Mouse (Mus musculus) E14TG2a.4 (cell line): ENCODE data around the gene Pecam1.

Experiments
- H3K27me3 ChIP-seq: 2 replicates; pipeline ENCODE4 v1.6.1; 2014; ENCODE audit warnings: low read length, control low read depth; ENCODE audit not compliant: insufficient read depth
- H3K36me3 ChIP-seq: 2 replicates; pipeline ENCODE4 v1.6.1; 2014; ENCODE audit warnings: low read length, control low read depth; ENCODE audit not compliant: insufficient read depth
- H3K4me1 ChIP-seq: replicated peaks from 2 replicates; pipeline ENCODE4 v1.6.1; 2014; ENCODE audit warnings: low read depth, low read length, control low read depth
- H3K4me3 ChIP-seq: replicated peaks from 2 replicates; pipeline ENCODE4 v1.5.1; 2014; ENCODE audit warnings: mild to moderate bottlenecking, low read length
- H3K9me3 ChIP-seq: 2 replicates; pipeline ENCODE4 v1.6.1; 2014; ENCODE audit warnings: low read length, control low read depth
- CTCF ChIP-seq: conservative IDR thresholded peaks from 2 replicates; pipeline ENCODE4 v1.5.1; 2014; ENCODE audit warnings: low read length
- NANOG ChIP-seq: IDR thresholded peaks from 2 replicates; pipeline ENCODE4 v1.6.1; 2014; ENCODE audit warnings: borderline replicate concordance, low read length, mixed read lengths
- POU5F1 ChIP-seq: IDR thresholded peaks from 2 replicates; pipeline ENCODE4 v1.6.1; 2014; ENCODE audit warnings: low read length, borderline replicate concordance

Pecam1 gene

DNA sequence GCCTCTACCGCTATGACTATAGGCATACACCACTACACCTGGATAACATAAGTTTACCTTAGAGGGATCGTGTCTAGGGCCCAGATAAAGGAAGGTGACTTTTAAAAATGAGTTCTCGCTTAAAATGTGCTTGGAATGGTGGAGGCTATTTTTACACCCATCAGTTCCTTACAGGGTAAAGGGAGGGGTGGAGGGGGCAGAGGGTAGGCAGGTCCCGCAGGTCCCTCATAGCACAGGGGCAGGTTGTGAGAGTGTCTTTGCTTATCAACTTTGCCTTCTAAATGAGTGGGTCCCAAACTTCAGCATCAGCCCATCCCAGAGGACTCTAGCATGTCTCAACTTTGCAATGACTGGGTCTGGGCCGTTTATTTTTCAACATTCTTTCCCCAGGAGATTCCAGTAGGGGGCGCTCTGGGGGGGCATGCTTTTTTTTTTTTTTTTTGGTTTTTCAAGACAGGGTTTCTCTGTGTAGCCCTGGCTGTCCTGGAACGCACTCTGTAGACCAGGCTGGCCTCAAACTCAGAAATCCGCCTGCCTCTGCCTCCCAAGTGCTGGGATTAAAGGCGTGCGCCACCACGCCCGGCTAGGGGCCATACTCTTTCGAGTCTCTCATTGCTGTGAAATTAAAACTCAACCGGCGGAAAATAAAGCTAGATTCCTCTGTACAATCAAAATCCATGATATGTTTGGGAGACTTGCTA lies 136.6 kb downstream of the Pecam1 start:
- Histone ChIP-seq H3K27me3 (peaks cover 18% of the 10 kb centered on the region), H3K4me3 (peak overlapping the region; percentile 99), H3K36me3 (no peaks in the 10 kb centered on the region), H3K4me1 (peaks cover 45% of the 10 kb centered on the region), H3K9me3 (no peaks in the 10 kb centered on the region)
- no peak for TF ChIP-seq POU5F1
- TF ChIP-seq CTCF: peak; percentile 59

DNA sequence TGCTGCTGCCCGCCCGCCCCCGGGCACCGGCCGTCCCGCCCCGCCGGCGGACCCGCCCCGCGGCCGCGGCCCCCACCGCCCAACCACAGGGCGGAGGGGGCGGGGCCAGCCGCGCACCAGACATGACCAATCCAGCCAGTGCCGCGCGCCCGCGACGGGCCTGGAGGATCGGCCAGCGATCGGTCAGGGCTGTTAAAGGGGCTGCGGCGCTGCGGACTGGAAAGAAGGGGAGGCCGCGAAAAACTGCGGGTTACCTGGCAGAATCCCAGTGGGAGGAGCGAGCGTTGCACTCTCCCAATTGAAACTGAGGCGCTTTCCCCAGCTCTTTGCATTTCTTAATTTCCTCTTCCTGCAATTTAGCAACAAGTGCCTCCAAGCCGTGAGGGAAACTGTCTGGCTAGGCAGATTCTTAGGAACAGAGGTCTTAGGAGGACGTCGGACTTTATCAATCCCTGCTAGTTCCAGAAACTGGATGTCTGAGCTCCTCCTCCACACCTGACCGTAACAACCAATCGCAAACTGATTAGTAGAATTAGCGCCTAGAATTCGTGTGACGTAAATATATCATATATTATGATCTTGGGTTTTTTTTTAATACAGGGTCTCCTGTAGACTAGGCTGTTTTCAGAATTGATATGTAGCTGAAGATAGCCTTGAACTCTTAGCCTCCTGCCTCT lies 137.3 kb downstream of the Pecam1 start, which contains the start of gene Tex2:
Gene Tex2 (minus strand): TSS at position 463 of the 677 bp plus-strand sequence.
- TF ChIP-seq CTCF (no peak), POU5F1 (no peak), NANOG (no peak)
- peak within 1 kb of the TSS; percentile 99 for H3K4me3 ChIP-seq
- no peaks in the 10 kb centered on the region for H3K36me3 ChIP-seq
- peaks cover 18% of the 10 kb centered on the region for H3K27me3 ChIP-seq
- H3K4me1 ChIP-seq: peaks cover 51% of the 10 kb centered on the region
- H3K9me3 ChIP-seq: no peaks in the 10 kb centered on the region

DNA sequence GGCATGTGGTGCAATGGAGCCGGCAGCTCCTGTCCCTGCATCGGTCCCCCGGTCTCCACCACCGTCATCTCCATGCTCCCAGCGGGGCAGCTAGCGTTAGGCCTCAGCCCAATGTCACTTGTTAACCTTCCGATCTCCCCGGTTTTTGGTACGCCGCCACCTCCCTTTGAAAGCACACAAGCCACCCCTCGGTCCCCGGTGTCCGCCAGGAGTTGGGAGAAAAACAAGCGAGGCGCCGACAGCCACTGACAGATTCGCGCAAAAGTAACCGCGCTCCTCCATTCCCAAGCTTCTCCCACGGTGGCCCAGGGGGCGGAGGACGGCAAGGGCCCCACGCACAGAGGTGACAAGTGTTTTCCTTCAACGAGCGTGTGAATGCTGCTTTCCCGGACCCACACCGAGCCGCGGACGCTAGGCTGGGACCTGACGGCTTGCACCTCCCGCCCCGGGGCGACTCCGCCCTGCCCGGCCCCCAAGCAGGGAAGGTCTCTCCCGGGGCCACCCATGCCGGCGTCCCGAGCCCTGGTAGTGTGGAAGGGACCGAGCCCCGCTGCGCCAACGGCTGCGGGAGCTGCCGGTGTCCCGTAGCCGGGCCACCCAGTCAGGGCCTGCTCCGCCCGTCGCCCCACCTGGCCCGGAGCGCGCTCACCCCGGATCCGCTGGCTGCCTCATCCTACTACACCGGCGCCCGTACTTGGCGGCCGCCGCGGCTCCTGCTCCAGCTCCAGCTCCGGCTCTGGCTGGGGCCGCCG lies 138.0 kb downstream of the Pecam1 start:
- Histone ChIP-seq H3K9me3 (no peaks in the 10 kb centered on the region), H3K27me3 (peaks cover 18% of the 10 kb centered on the region), H3K4me3 (peak overlapping the region; percentile 99), H3K36me3 (no peaks in the 10 kb centered on the region), H3K4me1 (peaks cover 58% of the 10 kb centered on the region)
- TF ChIP-seq NANOG (no peak), POU5F1 (no peak), CTCF (no peak)

DNA sequence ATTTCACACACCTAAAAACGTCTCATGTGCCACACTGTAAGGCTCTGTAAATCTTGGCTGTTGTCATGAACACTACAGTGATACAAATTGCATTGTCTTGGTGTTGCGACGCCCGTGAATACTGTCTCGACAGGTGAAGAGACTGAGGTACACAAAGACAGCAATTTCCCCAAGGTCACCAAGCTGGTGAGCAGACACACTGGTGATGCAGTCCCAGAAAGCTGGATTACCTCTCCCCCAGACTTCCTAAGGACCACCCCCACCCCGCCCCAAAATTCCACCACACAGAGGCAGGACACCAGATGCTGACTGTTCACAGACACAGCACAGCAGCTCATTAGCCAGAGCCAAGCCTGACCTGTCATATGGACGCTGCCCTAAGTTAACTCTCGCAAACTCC lies 140.7 kb downstream of the Pecam1 start:
- no peaks in the 10 kb centered on the region for H3K36me3 ChIP-seq
- no peak overlapping the region for H3K4me3 ChIP-seq
- H3K9me3 ChIP-seq: no peaks in the 10 kb centered on the region
- H3K27me3 ChIP-seq: peaks cover 18% of the 10 kb centered on the region
- TF ChIP-seq POU5F1 (no peak), CTCF (no peak), NANOG (no peak)
- H3K4me1 ChIP-seq: peaks cover 80% of the 10 kb centered on the region

DNA sequence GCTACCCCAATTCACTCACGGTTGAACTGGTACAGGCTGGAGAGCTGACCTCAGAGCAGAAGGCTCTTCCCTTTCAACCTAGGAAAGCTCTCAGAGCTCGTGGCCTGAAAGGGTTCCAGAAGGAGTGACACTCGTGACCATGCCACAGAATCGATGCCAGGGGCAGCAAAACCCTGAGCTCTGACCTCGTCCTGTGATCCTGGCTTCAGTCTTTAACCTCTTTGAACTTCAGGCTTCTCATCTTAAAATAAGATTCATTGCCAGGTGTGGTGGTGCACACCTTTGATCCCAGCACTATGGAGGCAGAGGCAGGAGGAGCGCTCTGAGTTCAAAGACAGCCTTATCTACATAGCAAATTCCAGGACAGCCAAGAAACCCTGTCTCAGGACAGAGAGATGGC lies 143.1 kb downstream of the Pecam1 start:
- H3K27me3 ChIP-seq: peaks cover 16% of the 10 kb centered on the region
- H3K4me1 ChIP-seq: peaks cover 84% of the 10 kb centered on the region
- H3K36me3 ChIP-seq: 0 out of 2 replicates have a peak, but pooled peaks cover 4% of the 10 kb centered on the region
- no peaks in the 10 kb centered on the region for H3K9me3 ChIP-seq
- peak overlapping the region; percentile 17; the same call in 1 of the 2 replicates for H3K4me3 ChIP-seq
- TF ChIP-seq CTCF (no peak), NANOG (no peak), POU5F1 (no peak)

DNA sequence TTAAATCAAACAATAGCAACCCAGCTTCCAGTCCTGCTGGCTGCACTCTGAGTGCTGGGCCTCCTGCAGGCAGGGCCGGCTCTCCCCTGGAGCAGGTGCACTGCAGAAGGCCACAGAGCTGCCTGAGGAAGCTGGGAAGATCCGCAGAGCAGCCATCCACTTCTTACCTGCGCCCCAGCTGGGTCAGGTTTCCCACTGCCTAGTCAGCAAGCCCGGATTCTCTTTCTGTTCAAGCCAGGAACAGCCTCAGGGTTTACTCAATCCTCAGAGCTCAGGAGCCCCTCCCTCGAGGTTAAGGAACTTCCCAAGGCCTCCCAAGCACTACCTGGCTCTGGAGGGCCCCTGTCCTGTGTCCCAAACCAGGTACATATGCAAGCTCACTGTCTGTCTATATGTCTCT lies 144.4 kb downstream of the Pecam1 start:
- no peaks in the 10 kb centered on the region for H3K9me3 ChIP-seq
- peaks cover 4% of the 10 kb centered on the region; the same call in 1 of the 2 replicates for H3K27me3 ChIP-seq
- 0 out of 2 replicates have a peak, but pooled peaks cover 8% of the 10 kb centered on the region for H3K36me3 ChIP-seq
- H3K4me1 ChIP-seq: peaks cover 83% of the 10 kb centered on the region
- no peak for TF ChIP-seq POU5F1
- TF ChIP-seq NANOG: no peak
- no peak for TF ChIP-seq CTCF
- H3K4me3 ChIP-seq: 0 out of 2 replicates have a peak overlapping the region, but pooled peaks have one; percentile 29
